Mouse (Mus musculus) adipocyte (in vitro differentiated cells): ENCODE measurements around the gene Tunar.

Source experiments
- DNase-seq: peaks from one replicate; pipeline ENCODE4 v3.0.0-alpha.2; 2016; ENCODE audit warnings: low spot score

Tunar gene

GRCm38 (mm10) chr12:105333570-105333969 lies at the start of gene Tunar:
TSS of gene Tunar (plus strand) at chr12:105333870.
- DNase-seq, result no peak

- no peak for DNase-seq
Measured at GRCm38 (mm10) chr12:105312571-105313035, 21.1 kb upstream of the Tunar start.

GRCm38 (mm10) chr12:105314328-105314727 lies 19.3 kb upstream of the Tunar start:
- no peak for DNase-seq

- DNase-seq, result peak; percentile 2
Measured at GRCm38 (mm10) chr12:105322160-105322559, 11.5 kb upstream of the Tunar start.

GRCm38 (mm10) chr12:105327051-105327450 lies 6.6 kb upstream of the Tunar start:
- peak; percentile 3 for DNase-seq

GRCm38 (mm10) chr12:105328396-105328795 lies 5.3 kb upstream of the Tunar start:
- DNase-seq, result no peak

GRCm38 (mm10) chr12:105336094-105336420 lies 2.4 kb downstream of the Tunar start:
- DNase-seq, result no peak

GRCm38 (mm10) chr12:105336421-105337289 lies 3.0 kb downstream of the Tunar start:
- DNase-seq, result no peak

GRCm38 (mm10) chr12:105337290-105338005 lies 3.8 kb downstream of the Tunar start:
- DNase-seq, result no peak

GRCm38 (mm10) chr12:105338256-105338977 lies 4.7 kb downstream of the Tunar start:
- DNase-seq, result no peak

- no peak for DNase-seq
Measured at GRCm38 (mm10) chr12:105341523-105341922, 7.9 kb downstream of the Tunar start.

- no peak for DNase-seq
Measured at GRCm38 (mm10) chr12:105344460-105344859, 10.8 kb downstream of the Tunar start.

- no peak for DNase-seq
Measured at GRCm38 (mm10) chr12:105346861-105347260, 13.2 kb downstream of the Tunar start.

GRCm38 (mm10) chr12:105347261-105347660 lies 13.6 kb downstream of the Tunar start:
- no peak for DNase-seq

GRCm38 (mm10) chr12:105354266-105354665 lies 20.6 kb downstream of the Tunar start:
- DNase-seq, result no peak

GRCm38 (mm10) chr12:105354772-105355171 lies 21.1 kb downstream of the Tunar start:
- no peak for DNase-seq

- no peak for DNase-seq
Measured at GRCm38 (mm10) chr12:105356781-105357180, 23.1 kb downstream of the Tunar start.

GRCm38 (mm10) chr12:105363648-105364047 lies 30.0 kb downstream of the Tunar start:
- DNase-seq, result no peak

GRCm38 (mm10) chr12:105374564-105374963 lies 40.9 kb downstream of the Tunar start:
- DNase-seq, result no peak

- DNase-seq, result no peak
Measured at GRCm38 (mm10) chr12:105376976-105377375, 43.3 kb downstream of the Tunar start.

- DNase-seq, result no peak
Measured at GRCm38 (mm10) chr12:105382733-105383132, 49.1 kb downstream of the Tunar start.

- no peak for DNase-seq
Measured at GRCm38 (mm10) chr12:105394671-105395070, 61.0 kb downstream of the Tunar start.

- DNase-seq, result no peak
Measured at GRCm38 (mm10) chr12:105398172-105398571, 64.5 kb downstream of the Tunar start.
